8 mouse cellular contexts compared by ENCODE assay signal in the genomic region with DNA sequence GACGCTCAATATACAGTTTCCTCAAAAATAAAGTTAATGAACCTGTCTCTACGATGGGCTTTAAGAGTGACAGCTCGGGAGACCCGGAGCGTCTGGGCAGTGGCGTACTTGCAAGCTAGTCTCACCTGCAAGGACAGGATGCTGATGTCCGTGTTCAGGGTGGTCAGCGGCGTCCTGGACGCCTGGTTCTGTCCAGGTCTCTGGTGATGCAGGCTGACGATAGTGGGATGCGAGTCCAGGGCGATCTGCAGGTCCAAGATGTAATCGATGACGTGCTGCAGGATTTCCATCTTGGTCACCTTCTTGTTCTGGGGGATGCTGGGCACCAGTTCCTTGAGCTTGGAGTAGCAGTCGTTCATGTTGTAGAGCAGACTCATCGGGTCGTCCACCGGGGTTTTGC. TPM values are rescaled to one million over a fixed set of nuclear protein-coding genes. Genes with fewer than 3 reads are reported as not detected.
A peak's percentile ranks its signal among the peaks of the same experiment; 100 is the strongest.
DNase-seq lines count a peak whose midpoint lies in the region; ATAC-seq lines count a peak whose summit lies in the region.

No protein-coding gene starts in this region.

- H3K4me1 ChIP-seq in lung, embryonic 16.5 days (replicated peaks; ENCODE audit: control insufficient read depth, insufficient read depth, low read length): peaks cover 27% of the 10 kb centered on the region
- H3K4me1 ChIP-seq in forebrain, embryonic 10.5 days: peaks cover 69% of the 10 kb centered on the region
- peaks cover 54% of the 10 kb centered on the region for H3K4me1 ChIP-seq in limb, embryonic 10.5 days
- peaks cover 40% of the 10 kb centered on the region for H3K4me1 ChIP-seq in neural tube, embryonic 14.5 days (ENCODE audit: control insufficient read depth, insufficient read depth, low read length)

- WGBS in lung, embryonic 16.5 days: under 1% methylated on average over 19 of the region's 19 CpGs
- 0% methylated on average over 19 of the region's 19 CpGs for WGBS in forebrain, embryonic 10.5 days
- WGBS in limb, embryonic 10.5 days: under 1% methylated on average over 19 of the region's 19 CpGs
- 0% methylated on average over 19 of the region's 19 CpGs for WGBS in neural tube, embryonic 14.5 days

- H3K9ac ChIP-seq in lung, embryonic 16.5 days (ENCODE audit: low read length): peak overlapping the region; percentile 80
- H3K9ac ChIP-seq in neural tube, embryonic 14.5 days (replicated peaks; ENCODE audit: low read depth, low read length): peak overlapping the region; percentile 67

- peak overlapping the region; percentile 63 for H3K4me2 ChIP-seq in lung, embryonic 16.5 days (ENCODE audit: low read depth, low read length)
- H3K4me2 ChIP-seq in neural tube, embryonic 14.5 days (ENCODE audit: low read depth, low read length): peak overlapping the region; percentile 91

- no peak for ATAC-seq in lung, embryonic 16.5 days (ENCODE audit: low read depth)
- peak; percentile 5; the same call in 1 of the 2 replicates for ATAC-seq in neural tube, embryonic 14.5 days (ENCODE audit: low read depth)

- H3K36me3 ChIP-seq in lung, embryonic 16.5 days (ENCODE audit: control insufficient read depth, insufficient read depth, low read length): no peaks in the 10 kb centered on the region
- peaks cover 3% of the 10 kb centered on the region; the same call in 1 of the 2 replicates for H3K36me3 ChIP-seq in forebrain, embryonic 10.5 days (replicated peaks)
- H3K36me3 ChIP-seq in limb, embryonic 10.5 days: 0 out of 2 replicates have a peak, but pooled peaks cover 3% of the 10 kb centered on the region
- H3K36me3 ChIP-seq in neural tube, embryonic 14.5 days (ENCODE audit: control insufficient read depth, insufficient read depth, low read length): no peaks in the 10 kb centered on the region

- H3K27ac ChIP-seq in lung, embryonic 16.5 days (ENCODE audit: low read length): peak overlapping the region; percentile 85
- H3K27ac ChIP-seq in forebrain, embryonic 10.5 days: peak overlapping the region; percentile 97
- H3K27ac ChIP-seq in limb, embryonic 10.5 days: peak overlapping the region; percentile 99
- H3K27ac ChIP-seq in neural tube, embryonic 14.5 days (ENCODE audit: low read depth, low read length): peak overlapping the region; percentile 74

- no peaks in the 10 kb centered on the region for H3K9me3 ChIP-seq in lung, embryonic 16.5 days (ENCODE audit: control insufficient read depth, low read length)
- no peaks in the 10 kb centered on the region for H3K9me3 ChIP-seq in forebrain, embryonic 10.5 days
- H3K9me3 ChIP-seq in limb, embryonic 10.5 days (replicated peaks): no peaks in the 10 kb centered on the region
- no peaks in the 10 kb centered on the region for H3K9me3 ChIP-seq in neural tube, embryonic 14.5 days (ENCODE audit: control insufficient read depth, low read length)

- no peak for DNase-seq in lung, postnatal 10 days
- DNase-seq in forebrain, embryonic 10.5 days (ENCODE audit: extremely low spot score, low spot score): no peak
- DNase-seq in limb, embryonic 10.5 days (ENCODE audit: low spot score): no peak
- no peak for DNase-seq in urinary bladder, postnatal 14 days (ENCODE audit: low spot score)
- no peak for DNase-seq in ovary, postnatal 10 days (ENCODE audit: low spot score)
- no peak for DNase-seq in cerebellum, adult 11 months

- H3K27me3 ChIP-seq in lung, embryonic 16.5 days (ENCODE audit: control insufficient read depth, insufficient read depth, low read depth, low read length): no peaks in the 10 kb centered on the region
- peaks cover 14% of the 10 kb centered on the region for H3K27me3 ChIP-seq in forebrain, embryonic 10.5 days (ENCODE audit: poor library complexity, severe bottlenecking)
- no peaks in the 10 kb centered on the region for H3K27me3 ChIP-seq in limb, embryonic 10.5 days (ENCODE audit: low read depth, poor library complexity, severe bottlenecking)
- no peaks in the 10 kb centered on the region for H3K27me3 ChIP-seq in neural tube, embryonic 14.5 days (ENCODE audit: control insufficient read depth, insufficient read depth, low read length)

- peak overlapping the region; percentile 74 for H3K4me3 ChIP-seq in lung, embryonic 16.5 days (ENCODE audit: low read length)
- H3K4me3 ChIP-seq in forebrain, embryonic 10.5 days: peak overlapping the region; percentile 78
- H3K4me3 ChIP-seq in limb, embryonic 10.5 days: peak overlapping the region; percentile 79
- peak overlapping the region; percentile 71 for H3K4me3 ChIP-seq in neural tube, embryonic 14.5 days (ENCODE audit: low read depth, low read length)

RNA-seq across cellular contexts. Expression of a gene that starts 1.4 kb away (rescaled TPM):
- 562 and 618 TPM in 2 replicates for polyA plus RNA-seq in lung, embryonic 16.5 days (2015; fragmentation: Nextera tagmentation; extraction: Ambion mirVana)
- 180 and 197 TPM in 2 replicates for polyA plus RNA-seq in forebrain, embryonic 10.5 days (2016; fragmentation: Nextera tagmentation; extraction: Ambion mirVana)
- 273 and 313 TPM in 2 replicates for polyA plus RNA-seq in limb, embryonic 10.5 days (2016; fragmentation: Nextera tagmentation; extraction: Ambion mirVana)
- 371 and 388 TPM in 2 replicates for polyA plus RNA-seq in neural tube, embryonic 14.5 days (2014; fragmentation: Nextera tagmentation; extraction: Ambion mirVana)
